Mouse (Mus musculus) gastrocnemius, adult 8-10 months (tissue): Measurements from ENCODE around the gene Ppp1r27. TPM values are rescaled to one million over a fixed set of nuclear protein-coding genes. Genes with fewer than 3 reads are reported as not detected.
"Not testable (repeated sequence)": the region's sequence is repeated elsewhere in the genome, so short reads cannot be mapped to it uniquely, and the experiment has no call there.

ENCODE experiments used
- DNase-seq, 2 experiments: peaks; one replicate each; pipeline ENCODE4 v3.0.0; 2022; ENCODE audit warnings: low spot score in 2 of 2
- total RNA-seq, 4 experiments: library from RNA; stranded (reverse); gene quantifications; 2 replicates each; pipeline ENCODE4 v1.2.4; 2022

Ppp1r27 gene
- total RNA-seq, 4 experiments from 2014 or later = 157 to 382 (median 178) TPM

DNA sequence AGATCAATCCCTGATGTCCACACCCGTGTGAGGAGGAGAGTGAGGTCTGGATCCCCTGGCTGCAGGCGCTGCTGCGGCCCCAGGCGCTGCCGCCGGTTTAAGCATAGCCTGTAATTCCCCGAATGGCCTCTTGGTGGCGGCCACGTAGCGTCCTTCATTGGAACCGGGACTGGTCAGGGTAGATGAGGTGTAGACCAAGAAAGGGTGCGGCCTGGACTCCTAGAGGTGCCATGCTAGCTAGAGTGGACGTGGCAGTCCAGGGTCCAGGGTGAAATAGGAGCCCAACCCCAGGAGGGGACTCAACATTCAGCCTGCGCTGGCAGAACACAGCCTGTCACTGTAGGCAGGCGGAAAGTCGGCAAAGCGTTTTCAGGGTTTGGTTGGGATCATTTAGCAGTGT, 35.3 kb downstream of the Ppp1r27 start:
- DNase-seq = peak; percentile 76 to 83

DNA sequence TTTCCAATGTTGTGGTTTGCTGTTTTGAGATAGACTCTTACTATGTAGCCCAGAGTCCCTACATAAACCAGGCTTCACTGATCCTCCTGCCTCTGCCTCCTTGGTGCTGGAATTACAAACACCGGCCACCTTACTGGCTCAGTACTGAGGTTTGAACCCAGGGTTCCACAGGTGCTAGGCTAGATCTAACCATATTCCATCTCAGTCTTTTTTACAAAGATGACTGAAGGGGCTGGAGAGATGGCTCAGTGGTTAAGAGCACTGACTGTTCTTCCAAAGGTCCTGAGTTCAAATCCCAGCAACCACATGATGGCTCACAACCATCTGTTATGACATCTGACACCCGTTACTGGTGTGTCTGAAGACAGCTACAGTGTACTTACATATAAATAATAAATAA, 36.7 kb downstream of the Ppp1r27 start:
- not testable (repeated sequence) for DNase-seq

DNA sequence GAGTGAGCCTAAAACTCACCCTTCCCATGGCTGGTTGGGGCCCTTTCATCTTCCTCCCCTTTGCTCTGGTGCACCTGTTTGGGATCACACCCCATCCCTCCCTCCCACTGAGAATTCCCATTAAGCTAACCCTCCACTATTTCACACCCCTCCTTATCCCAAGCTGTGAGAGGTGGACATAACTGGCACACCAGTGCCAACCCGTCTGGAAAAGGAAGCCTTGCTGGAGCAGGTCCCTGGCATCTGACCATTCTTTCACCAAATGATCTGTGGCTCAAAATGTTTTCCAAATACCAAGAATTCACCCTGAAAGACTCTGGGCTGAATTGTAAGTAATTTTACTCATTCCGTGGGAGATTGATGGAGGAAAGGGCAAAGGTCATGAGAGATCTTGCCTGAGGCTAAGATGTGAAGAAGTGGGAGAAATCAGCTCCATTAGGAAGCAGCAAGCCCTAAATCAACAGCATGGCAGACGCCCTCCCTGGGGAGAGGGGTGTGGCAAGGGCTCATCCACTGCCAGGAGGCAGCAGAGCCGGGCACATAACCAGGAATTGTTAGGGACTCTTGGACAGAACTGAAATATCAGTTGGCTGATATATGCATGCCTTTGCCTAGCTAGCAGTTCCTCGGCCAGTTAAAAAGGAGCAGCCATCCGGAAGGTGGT, 38.0 kb downstream of the Ppp1r27 start:
- DNase-seq = no peak

DNA sequence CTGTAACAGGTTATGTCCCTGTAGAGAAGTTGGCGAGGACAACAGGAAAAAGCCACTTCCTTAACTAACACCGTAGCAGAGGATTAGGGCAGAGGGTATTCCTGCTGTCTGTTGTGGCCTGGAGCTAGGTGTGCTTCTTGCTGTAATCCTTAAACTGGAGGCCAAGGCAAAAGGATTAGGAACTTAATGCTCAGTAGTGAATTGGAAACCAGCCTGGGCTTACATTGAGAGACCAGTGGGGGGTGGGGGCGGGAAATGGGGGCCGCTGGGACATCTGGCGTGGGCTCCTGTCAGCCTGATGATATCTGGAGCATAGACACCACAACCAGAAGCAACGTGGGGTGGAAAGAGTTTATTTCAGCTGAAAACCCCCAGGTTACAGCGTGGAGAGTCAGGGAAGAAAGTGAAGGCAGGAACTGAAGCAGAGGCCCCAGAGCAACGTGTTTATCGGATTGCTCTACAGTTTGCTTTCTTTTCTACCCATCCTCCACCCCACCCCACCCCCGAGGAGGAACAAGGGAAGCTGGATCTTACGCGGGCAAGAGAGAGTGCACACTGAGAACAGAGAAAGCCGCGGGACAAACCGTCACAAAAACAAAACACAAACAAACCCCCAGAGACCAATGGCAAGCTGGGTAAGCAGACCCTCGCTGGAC, 40.4 kb downstream of the Ppp1r27 start:
- no peak for DNase-seq

DNA sequence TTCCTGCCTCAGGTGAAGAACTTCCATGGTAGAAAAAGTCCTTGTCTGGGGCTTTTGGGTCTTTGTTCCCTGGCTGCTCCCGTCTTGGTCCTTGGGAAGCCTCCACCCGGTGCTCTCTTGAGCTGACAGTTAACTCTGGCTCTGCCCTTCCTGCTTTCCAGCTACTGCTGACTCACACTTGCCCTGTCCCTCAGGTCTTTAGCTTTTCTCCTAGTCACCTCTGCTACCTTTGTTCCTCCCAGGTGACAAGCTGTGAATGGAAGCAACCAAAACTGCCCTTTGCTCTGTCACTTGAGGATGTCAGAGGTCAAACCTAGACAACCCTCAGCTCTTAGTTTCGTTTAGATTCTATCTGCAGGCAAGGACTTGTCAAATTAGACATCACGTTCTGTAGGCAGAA, 41.0 kb downstream of the Ppp1r27 start:
- no peak for DNase-seq

DNA sequence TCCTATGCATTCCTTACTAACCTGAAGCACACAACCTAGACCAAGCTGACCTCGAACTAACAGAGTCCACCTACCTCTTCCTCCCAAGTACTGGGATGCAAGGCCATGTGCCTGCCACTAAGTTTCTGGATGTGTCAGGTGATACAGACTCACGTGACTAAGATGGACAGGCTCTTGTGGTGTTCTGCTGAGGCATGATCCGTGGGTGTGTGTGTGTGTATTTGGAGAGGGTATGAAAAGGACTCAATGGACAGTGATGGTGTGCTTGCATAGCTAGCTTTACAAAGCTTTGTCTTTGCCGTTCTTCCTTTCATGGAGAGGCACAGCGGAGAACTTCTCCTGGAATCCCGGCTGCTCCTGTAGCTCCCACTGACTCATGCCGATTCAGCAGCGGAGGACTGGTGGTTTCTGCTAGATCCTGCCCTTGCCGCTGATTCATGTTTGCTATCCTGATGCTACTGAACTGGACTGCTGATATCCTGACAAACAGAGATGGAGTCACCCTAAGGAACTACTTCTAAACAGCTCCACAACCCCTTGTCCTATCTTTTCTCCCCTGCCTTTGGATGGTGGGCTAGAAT, 42.6 kb downstream of the Ppp1r27 start:
- DNase-seq = no peak

DNA sequence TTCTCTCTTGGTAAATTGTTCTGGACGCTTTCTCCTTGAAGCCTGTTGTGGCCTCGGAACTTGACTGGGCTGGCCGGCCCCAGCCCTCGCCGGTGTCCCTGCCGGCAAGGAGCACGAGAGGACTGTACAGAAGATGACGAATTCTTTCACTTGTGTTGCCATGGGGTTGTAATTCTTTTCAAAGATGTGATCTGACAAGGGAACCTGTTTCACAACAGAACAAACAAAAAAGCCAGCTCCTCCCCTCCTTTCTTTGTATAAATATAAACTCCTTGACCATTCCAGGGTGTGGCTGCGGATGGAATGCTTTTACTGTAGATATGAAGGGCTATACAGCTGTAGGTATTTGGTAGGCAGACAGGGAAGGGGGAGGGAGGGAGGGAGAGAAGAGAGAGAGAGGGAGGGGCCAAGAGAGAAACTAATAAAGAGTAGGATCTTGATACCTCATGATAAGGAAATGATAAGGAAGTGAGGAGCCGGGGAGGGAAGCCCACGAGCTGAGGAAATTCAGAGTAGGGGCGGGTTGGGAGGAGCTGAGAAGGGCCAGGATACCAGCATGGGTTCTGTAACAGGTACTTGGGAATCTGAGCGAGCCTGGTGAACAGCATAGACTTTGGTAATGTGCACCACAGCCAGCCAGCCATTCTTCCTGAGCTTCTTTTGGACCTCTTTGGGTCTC, 43.2 kb downstream of the Ppp1r27 start:
- DNase-seq = no peak

DNA sequence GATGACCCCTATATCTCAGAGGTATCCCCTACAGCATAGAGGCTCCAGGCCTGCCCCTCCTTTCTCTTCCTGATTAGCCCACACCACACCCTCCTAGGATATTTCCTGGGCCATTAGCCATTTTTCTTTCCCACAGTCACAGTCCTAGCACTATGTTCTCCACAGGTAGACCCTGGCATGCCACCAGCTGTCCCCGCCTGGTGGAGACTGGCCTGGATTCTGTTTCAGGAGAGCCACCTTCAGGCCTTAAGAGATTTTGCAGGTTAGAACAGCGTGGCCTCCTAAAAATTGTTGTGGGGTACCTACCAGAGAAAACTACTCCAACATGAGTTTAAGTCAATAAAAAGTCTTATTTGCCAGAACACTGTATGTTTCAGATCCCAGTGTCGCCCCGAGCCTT, 44.0 kb downstream of the Ppp1r27 start:
- DNase-seq = no peak

DNA sequence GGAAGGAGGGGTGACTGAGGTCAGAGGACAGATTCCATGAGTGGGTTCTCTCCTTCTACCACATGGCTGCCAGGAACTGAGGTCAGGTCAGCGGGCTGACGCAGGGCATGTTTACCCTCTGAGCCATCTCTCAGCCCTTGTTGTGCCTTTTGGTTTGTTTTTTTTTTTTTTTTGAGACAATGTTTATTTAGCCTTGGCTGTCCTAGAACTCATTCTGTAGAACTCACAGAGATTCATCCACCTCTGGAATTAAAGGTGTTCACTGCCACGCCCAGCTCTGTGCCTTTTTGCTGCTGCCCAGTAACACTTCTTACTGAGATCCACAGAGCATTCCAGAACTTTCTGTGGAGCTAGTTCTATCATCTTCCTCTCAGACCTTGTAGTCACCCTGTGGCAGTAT, 45.3 kb downstream of the Ppp1r27 start:
- no peak for DNase-seq

DNA sequence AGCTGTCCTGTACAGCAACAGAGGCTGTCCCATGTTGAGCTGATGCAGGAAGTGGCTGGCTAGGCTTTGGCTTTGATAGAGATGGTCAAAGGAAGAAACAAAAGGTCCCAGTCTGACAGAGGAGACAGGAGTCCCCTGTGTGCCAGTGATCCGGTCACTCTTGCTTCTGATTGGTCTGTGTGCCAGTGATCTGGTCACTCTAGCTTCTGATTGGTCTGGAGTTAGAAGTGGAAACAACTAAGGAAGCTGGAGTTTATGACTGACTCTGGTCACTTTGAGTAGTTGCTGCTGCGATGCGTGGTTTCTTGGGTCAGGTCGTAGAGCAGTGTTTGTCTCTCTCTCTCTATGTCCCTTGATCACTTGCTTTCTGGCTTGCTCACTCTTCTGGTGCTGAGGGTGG, 49.2 kb downstream of the Ppp1r27 start:
- no peak for DNase-seq

DNA sequence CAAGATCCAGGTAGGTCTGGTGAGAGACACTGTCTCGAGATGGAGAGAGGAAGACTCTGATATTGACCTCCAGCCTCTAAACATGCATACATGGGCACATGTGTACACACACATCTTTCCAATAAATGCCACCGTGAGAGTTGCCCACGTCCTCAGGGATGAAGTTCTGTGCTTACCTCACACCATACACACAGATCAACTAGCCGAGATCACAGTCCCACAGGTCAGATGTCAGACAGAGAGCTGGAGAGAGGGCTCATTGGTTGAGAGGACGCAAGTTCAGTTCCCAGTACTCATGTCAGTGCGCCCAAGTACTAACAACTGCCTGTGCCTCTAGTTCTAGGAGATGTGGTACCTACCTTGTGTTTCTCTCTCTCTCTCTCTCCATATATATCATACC, 49.9 kb downstream of the Ppp1r27 start:
- no peak for DNase-seq

DNA sequence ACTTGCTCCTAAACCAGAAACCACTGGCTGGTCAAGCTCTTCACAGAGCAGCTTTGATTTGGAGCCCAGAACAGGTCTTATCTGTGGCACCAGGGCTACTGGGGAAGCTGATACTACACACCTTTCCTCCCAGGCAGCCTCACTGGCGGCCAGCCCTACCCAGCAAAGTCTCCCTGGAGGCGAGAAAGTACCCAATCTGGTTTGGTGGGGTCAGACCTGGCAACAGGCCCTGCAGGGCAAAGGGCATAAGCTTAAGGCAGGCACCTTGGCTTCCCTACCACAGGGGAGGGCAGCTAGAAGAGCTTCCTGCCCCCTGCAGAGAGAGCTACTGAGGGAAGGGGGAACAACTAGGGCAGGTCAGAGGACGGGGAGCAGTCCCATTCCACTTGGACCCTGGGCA, 50.6 kb downstream of the Ppp1r27 start:
- DNase-seq = no peak

Other genes starting within 250 kb of the Ppp1r27 start
- 100 to 1,000 TPM; 131 to 185 (median 162) TPM for gene Actg1, start 202.6 kb downstream of the Ppp1r27 start, total RNA-seq
- under 1 TPM in 3 of 4 experiments, not detected in 1; 0.21 to 0.54 (median 0.29) TPM for gene Fscn2, start 189.6 kb downstream of the Ppp1r27 start, total RNA-seq
- 10 to 100 TPM; 11.5 to 13.5 (median 13.3) TPM for gene Faap100, start 172.4 kb downstream of the Ppp1r27 start, total RNA-seq
- gene Nploc4, start 113.4 kb downstream of the Ppp1r27 start, total RNA-seq = 10 to 100 TPM; 87.7 to 97.5 (median 90.6) TPM
- gene Tspan10, start 108.5 kb downstream of the Ppp1r27 start, total RNA-seq = 1 to 10 TPM in 1 of 4 experiments, not detected in 3; 1.2 TPM
- gene Pde6g, start 97.6 kb downstream of the Ppp1r27 start, total RNA-seq = 1 to 10 TPM in 2 of 4 experiments, under 1 TPM in 2; 0.70 to 1.0 (median 0.94) TPM
- gene Oxld1, start 93.1 kb downstream of the Ppp1r27 start, total RNA-seq = 10 to 100 TPM; 20.4 to 26.4 (median 22.2) TPM
- 1 to 10 TPM; 4.5 to 6.0 (median 5.1) TPM for gene Ccdc137, start 93.0 kb downstream of the Ppp1r27 start, total RNA-seq
- gene Arl16, start 83.5 kb downstream of the Ppp1r27 start, total RNA-seq = 1 to 10 TPM; 4.7 to 7.5 (median 6.2) TPM
- gene Mrpl12, start 66.5 kb downstream of the Ppp1r27 start, total RNA-seq = 100 to 1,000 TPM; 121 to 138 (median 132) TPM
- gene Slc25a10, start 59.3 kb downstream of the Ppp1r27 start, total RNA-seq = 1 to 10 TPM; 1.9 to 5.0 (median 3.1) TPM
- under 1 TPM in 1 of 4 experiments, not detected in 3; 0.29 TPM for gene Gcgr, start 20.4 kb downstream of the Ppp1r27 start, total RNA-seq
- gene Mcrip1, start 1.4 kb downstream of the Ppp1r27 start, total RNA-seq = 10 to 100 TPM; 18.6 to 20.5 (median 20.1) TPM
- 100 to 1,000 TPM; 162 to 245 (median 209) TPM for gene P4hb, start 22.1 kb upstream of the Ppp1r27 start, total RNA-seq
- gene Arhgdia, start 30.5 kb upstream of the Ppp1r27 start, total RNA-seq = 10 to 100 TPM; 74.3 to 86.2 (median 80.7) TPM
- 10 to 100 TPM; 20.1 to 40.8 (median 35.8) TPM for gene Alyref, start 47.2 kb upstream of the Ppp1r27 start, total RNA-seq
- 10 to 100 TPM; 42.5 to 54.1 (median 49.7) TPM for gene Anapc11, start 47.3 kb upstream of the Ppp1r27 start, total RNA-seq
- not detected for gene Npb, start 57.3 kb upstream of the Ppp1r27 start, total RNA-seq
- gene Pcyt2, start 66.8 kb upstream of the Ppp1r27 start, total RNA-seq = 10 to 100 TPM; 20.0 to 26.8 (median 26.0) TPM
- gene Sirt7, start 74.1 kb upstream of the Ppp1r27 start, total RNA-seq = 1 to 10 TPM; 2.6 to 4.5 (median 3.8) TPM
- gene Mafg, start 82.5 kb upstream of the Ppp1r27 start, total RNA-seq = 10 to 100 TPM; 49.5 to 63.3 (median 59.3) TPM
- 1 to 10 TPM; 3.7 to 5.3 (median 4.8) TPM for gene Pycr1, start 92.6 kb upstream of the Ppp1r27 start, total RNA-seq
- gene Myadml2, start 97.0 kb upstream of the Ppp1r27 start, total RNA-seq = 100 to 1,000 TPM; 112 to 153 (median 132) TPM
- under 1 TPM in 1 of 4 experiments, not detected in 3; 0.22 TPM for gene Notum, start 110.0 kb upstream of the Ppp1r27 start, total RNA-seq
- gene Aspscr1, start 121.8 kb upstream of the Ppp1r27 start, total RNA-seq = 10 to 100 TPM; 32.2 to 39.8 (median 35.2) TPM
- gene Cenpx, start 162.6 kb upstream of the Ppp1r27 start, total RNA-seq = 10 to 100 TPM; 26.1 to 31.0 (median 27.3) TPM
- gene Lrrc45, start 162.8 kb upstream of the Ppp1r27 start, total RNA-seq = 1 to 10 TPM; 1.8 to 4.4 (median 2.9) TPM
- 1 to 10 TPM in 2 of 4 experiments, under 1 TPM in 2; 0.75 to 1.2 (median 0.89) TPM for gene Rac3, start 170.3 kb upstream of the Ppp1r27 start, total RNA-seq
- gene Dcxr, start 176.1 kb upstream of the Ppp1r27 start, total RNA-seq = 1 to 10 TPM; 7.9 to 9.8 (median 8.7) TPM
- 10 to 100 TPM in 2 of 4 experiments, 1 to 10 TPM in 2; 6.1 to 30.8 (median 10.4) TPM for gene Cbr2, start 181.0 kb upstream of the Ppp1r27 start, total RNA-seq
- 10 to 100 TPM; 14.8 to 40.9 (median 19.1) TPM for gene Hmga1b, start 211.7 kb upstream of the Ppp1r27 start, total RNA-seq
- gene Rfng, start 233.1 kb upstream of the Ppp1r27 start, total RNA-seq = 10 to 100 TPM; 10.8 to 13.6 (median 13.1) TPM
- 10 to 100 TPM; 65.4 to 71.6 (median 69.3) TPM for gene Gps1, start 233.1 kb upstream of the Ppp1r27 start, total RNA-seq
- 10 to 100 TPM; 29.0 to 36.8 (median 35.0) TPM for gene Dus1l, start 245.3 kb upstream of the Ppp1r27 start, total RNA-seq